8 mouse cellular contexts compared by ENCODE assay signal in the genomic region with DNA sequence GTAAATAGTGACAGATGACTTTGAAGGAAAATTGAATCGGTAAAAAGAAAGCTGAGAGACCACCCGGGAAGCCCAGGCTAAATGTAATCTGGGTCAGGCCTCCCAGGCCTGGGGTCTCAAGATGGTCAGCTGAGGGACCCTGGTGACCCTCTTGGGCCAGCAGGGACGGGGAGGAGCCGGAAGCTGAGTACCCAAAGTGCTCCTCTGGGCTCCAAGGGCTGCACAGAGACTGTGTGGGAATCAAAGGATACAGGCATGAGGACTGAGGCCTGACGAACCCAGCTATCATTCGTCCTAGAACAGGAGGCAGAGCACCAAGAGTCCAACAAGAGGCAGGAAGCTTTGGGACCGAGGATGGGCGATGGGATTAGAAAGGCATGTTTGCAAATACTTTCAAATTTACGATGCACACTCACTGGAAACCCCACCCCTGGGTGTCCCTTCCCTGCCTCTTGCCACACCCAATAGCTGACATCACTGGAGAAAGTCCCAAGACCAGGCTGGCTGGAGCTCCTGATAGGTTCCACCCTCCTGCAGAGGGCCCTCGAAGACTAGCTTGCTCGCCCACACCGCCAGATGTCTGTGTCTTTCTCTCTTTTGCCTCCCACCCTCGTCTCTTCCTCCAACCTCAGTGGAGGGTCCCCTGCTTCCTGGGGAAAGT.
DNase-seq lines count a peak whose midpoint lies in the region; ATAC-seq lines count a peak whose summit lies in the region.

No protein-coding gene starts in this region.

- H3K9ac ChIP-seq in embryonic facial prominence, embryonic 12.5 days, result 0 out of 2 replicates have a peak overlapping the region, but pooled peaks have one; percentile 29

- H3K4me1 ChIP-seq in embryonic facial prominence, embryonic 12.5 days, result 0 out of 2 replicates have a peak, but pooled peaks cover 11% of the 10 kb centered on the region

- ATAC-seq in embryonic facial prominence, embryonic 12.5 days (ENCODE audit: insufficient number of reproducible peaks, insufficient read depth, low FRiP score, low TSS enrichment), result no peak
- peak; percentile 91 for ATAC-seq in monocyte, adult 5-6 weeks (replicated peaks; ENCODE audit: insufficient number of reproducible peaks, low FRiP score, low TSS enrichment, poor library complexity, severe bottlenecking)

- peak; percentile 53 for DNase-seq in ovary, postnatal 36 days (ENCODE audit: low spot score)
- no peak for DNase-seq in ovary, postnatal 14 days (ENCODE audit: low spot score)
- DNase-seq in heart, postnatal 10 days, result peak; percentile 72 to 76
- DNase-seq in left cerebral cortex, postnatal 36 days (ENCODE audit: low spot score in 2 of 2), result peak; percentile 60 to 72
- peak; percentile 43 to 57 for DNase-seq in urinary bladder, postnatal 36 days (ENCODE audit: low spot score in 2 of 2)
- no peak for DNase-seq in retina, embryonic 14.5 days (ENCODE audit: low spot score)

- H3K27ac ChIP-seq in embryonic facial prominence, embryonic 12.5 days, result no peak overlapping the region

- 58% methylated on average over 13 of the region's 13 CpGs for WGBS in embryonic facial prominence, embryonic 12.5 days

- no peaks in the 10 kb centered on the region for H3K9me3 ChIP-seq in embryonic facial prominence, embryonic 12.5 days

- intact Hi-C loops in heart, postnatal 10 days (cut with DNase I), result loop anchor here (2.0 kb wide), 1 partner anchor 36 kb away; no protein-coding TSS in a partner anchor
- intact Hi-C loops in left cerebral cortex, postnatal 36 days (cut with DNase I), result no loop called here

- no peaks in the 10 kb centered on the region for H3K36me3 ChIP-seq in embryonic facial prominence, embryonic 12.5 days

- H3K27me3 ChIP-seq in embryonic facial prominence, embryonic 12.5 days, result no peaks in the 10 kb centered on the region

- no peak overlapping the region for H3K4me3 ChIP-seq in embryonic facial prominence, embryonic 12.5 days

- H3K4me2 ChIP-seq in embryonic facial prominence, embryonic 12.5 days (replicated peaks), result no peak overlapping the region

Comparison
In these comparisons a context has a peak if more than half of its experiments do, and no peak if none do; other contexts are left out.
1. DNase-seq: peak in ovary, postnatal 36 days (single experiment), heart, postnatal 10 days (2 of 2), left cerebral cortex, postnatal 36 days (2 of 2) and urinary bladder, postnatal 36 days (2 of 2); none in ovary, postnatal 14 days (single experiment) and retina, embryonic 14.5 days (single experiment).